Mouse (Mus musculus) forebrain, embryonic 14.5 days (tissue): ENCODE data around the gene Glyatl3. TPM values are rescaled to one million over a fixed set of nuclear protein-coding genes. Genes with fewer than 3 reads are reported as not detected.

Source experiments
- ATAC-seq: fragments of 200-750 bp; cut with Nextera tagmentation; 2 replicates; pipeline ENCODE4 v1.8.0; 2017; ENCODE audit warnings: mild to moderate bottlenecking, moderate library complexity
- DNase-seq: peaks from one replicate; pipeline ENCODE4 v3.0.0-alpha.2; 2015; ENCODE audit warnings: low spot score
- H3K27ac ChIP-seq: fragments of 300-500 bp; sonication (generic); 2 replicates; pipeline ENCODE4 v1.5.1; 2014; ENCODE audit warnings: low read depth, mild to moderate bottlenecking, control low read depth, low read length, moderate library complexity
- H3K27me3 ChIP-seq: fragments of 300-500 bp; sonication (generic); replicated peaks from 2 replicates; pipeline ENCODE4 v1.6.1; 2014; ENCODE audit warnings: low read length, control low read depth, mixed read lengths; ENCODE audit not compliant: control insufficient read depth, insufficient read depth
- H3K36me3 ChIP-seq: fragments of 300-500 bp; sonication (generic); 2 replicates; pipeline ENCODE4 v1.6.1; 2014; ENCODE audit warnings: low read length, control low read depth; ENCODE audit not compliant: control insufficient read depth, insufficient read depth
- H3K4me1 ChIP-seq: fragments of 300-500 bp; sonication (generic); 2 replicates; pipeline ENCODE4 v1.6.1; 2014; ENCODE audit warnings: antibody characterized with exemption, low read length, control low read depth; ENCODE audit not compliant: control insufficient read depth, insufficient read depth
- H3K4me2 ChIP-seq: fragments of 300-500 bp; sonication (generic); 2 replicates; pipeline ENCODE4 v1.6.1; 2014; ENCODE audit warnings: mild to moderate bottlenecking, control low read depth, low read length
- H3K4me3 ChIP-seq: fragments of 300-500 bp; sonication (generic); 2 replicates; pipeline ENCODE4 v1.5.1; 2014; ENCODE audit warnings: low read depth, low read length, control low read depth
- H3K9ac ChIP-seq: fragments of 300-500 bp; sonication (generic); 2 replicates; pipeline ENCODE4 v1.6.1; 2014; ENCODE audit warnings: mild to moderate bottlenecking, low read length, control low read depth, moderate library complexity
- H3K9me3 ChIP-seq: fragments of 300-500 bp; sonication (generic); replicated peaks from 2 replicates; pipeline ENCODE4 v1.6.1; 2016; ENCODE audit warnings: low read length, control low read depth, mixed read lengths; ENCODE audit not compliant: control insufficient read depth
- WGBS: fragments of 180-500 bp; shearing (Covaris S2); extraction: QIAGEN DNeasy Blood & Tissue Kit; methylation state at CpG from one replicate; pipeline ENCODE4 v1.1.7; 2014; 5-methylcytosine and 5-hydroxymethylcytosine counted together
- polyA plus RNA-seq: library from polyadenylated mRNA; unstranded; fragments of >200 nt; fragmentation: Nextera tagmentation; extraction: Ambion mirVana; gene quantifications from 2 replicates; pipeline ENCODE4 v1.2.1, GENCODE M21; 2014

Gene Glyatl3
- polyA plus RNA-seq, 1 experiment from 2014 or later, result not detected

GRCm38 (mm10) chr17:40875568-40875967 lies 38.6 kb downstream of the Glyatl3 start:
- Histone ChIP-seq H3K36me3 (no peaks in the 10 kb centered on the region), H3K9me3 (no peaks in the 10 kb centered on the region), H3K4me2 (no peak overlapping the region), H3K27me3 (no peaks in the 10 kb centered on the region), H3K4me1 (0 out of 2 replicates have a peak, but pooled peaks cover 3% of the 10 kb centered on the region), H3K4me3 (no peak overlapping the region), H3K9ac (no peak overlapping the region), H3K27ac (no peak overlapping the region)
- DNase-seq (no peak), ATAC-seq (no peak)
- WGBS, result 100% methylated on average over 1 of the region's 1 CpGs

GRCm38 (mm10) chr17:40874701-40875100 lies 39.4 kb downstream of the Glyatl3 start:
- no peaks in the 10 kb centered on the region for H3K36me3 ChIP-seq
- no peak for DNase-seq
- 0 out of 2 replicates have a peak, but pooled peaks cover 1% of the 10 kb centered on the region for H3K4me1 ChIP-seq
- no peak overlapping the region for H3K4me3 ChIP-seq
- no peak overlapping the region for H3K4me2 ChIP-seq
- 81% methylated on average over 3 of the region's 3 CpGs for WGBS
- no peak for ATAC-seq
- H3K27ac ChIP-seq, result no peak overlapping the region
- no peaks in the 10 kb centered on the region for H3K27me3 ChIP-seq
- no peak overlapping the region for H3K9ac ChIP-seq
- no peaks in the 10 kb centered on the region for H3K9me3 ChIP-seq

GRCm38 (mm10) chr17:40873582-40874011 lies 40.6 kb downstream of the Glyatl3 start:
- H3K27ac ChIP-seq, result no peak overlapping the region
- ATAC-seq (no peak), DNase-seq (no peak)
- 86% methylated on average over 2 of the region's 2 CpGs for WGBS
- no peaks in the 10 kb centered on the region for H3K9me3 ChIP-seq
- H3K4me3 ChIP-seq, result no peak overlapping the region
- no peak overlapping the region for H3K9ac ChIP-seq
- no peak overlapping the region for H3K4me2 ChIP-seq
- no peaks in the 10 kb centered on the region for H3K36me3 ChIP-seq
- no peaks in the 10 kb centered on the region for H3K27me3 ChIP-seq
- H3K4me1 ChIP-seq, result no peaks in the 10 kb centered on the region

GRCm38 (mm10) chr17:40872626-40873025 lies 41.5 kb downstream of the Glyatl3 start:
- no peak for ATAC-seq
- WGBS, result 91% methylated on average over 6 of the region's 6 CpGs

GRCm38 (mm10) chr17:40868952-40869747 lies 45.0 kb downstream of the Glyatl3 start:
- H3K4me3 ChIP-seq, result no peak overlapping the region
- H3K27me3 ChIP-seq, result no peaks in the 10 kb centered on the region
- no peak overlapping the region for H3K4me2 ChIP-seq
- no peak overlapping the region for H3K9ac ChIP-seq
- no peak for DNase-seq
- no peak overlapping the region for H3K27ac ChIP-seq
- H3K36me3 ChIP-seq, result no peaks in the 10 kb centered on the region
- ATAC-seq, result no peak
- 85% methylated on average over 10 of the region's 10 CpGs for WGBS
- no peaks in the 10 kb centered on the region for H3K9me3 ChIP-seq
- H3K4me1 ChIP-seq, result no peaks in the 10 kb centered on the region

More at GRCm38 (mm10) chr17:40872626-40873025, 41.5 kb downstream of the Glyatl3 start:
- Histone ChIP-seq H3K4me3 (no peak overlapping the region), H3K36me3 (no peaks in the 10 kb centered on the region), H3K9me3 (no peaks in the 10 kb centered on the region), H3K4me2 (no peak overlapping the region), H3K27ac (no peak overlapping the region), H3K9ac (no peak overlapping the region), H3K27me3 (no peaks in the 10 kb centered on the region), H3K4me1 (no peaks in the 10 kb centered on the region)
- no peak for DNase-seq

- Histone ChIP-seq H3K27ac (no peak overlapping the region), H3K27me3 (no peaks in the 10 kb centered on the region), H3K4me3 (no peak overlapping the region), H3K9me3 (no peaks in the 10 kb centered on the region), H3K36me3 (no peaks in the 10 kb centered on the region), H3K9ac (no peak overlapping the region), H3K4me1 (no peaks in the 10 kb centered on the region), H3K4me2 (no peak overlapping the region)
- DNase-seq (no peak), ATAC-seq (no peak)
Measured at GRCm38 (mm10) chr17:40855065-40855464, 59.1 kb downstream of the Glyatl3 start.

Other genes starting within 250 kb of the Glyatl3 start
- not detected in 2 replicates for gene Esp1, start 187.2 kb downstream of the Glyatl3 start, polyA plus RNA-seq
- not detected in 2 replicates for gene Crisp2, start 107.3 kb downstream of the Glyatl3 start, polyA plus RNA-seq
- gene Rhag, start 103.2 kb downstream of the Glyatl3 start, polyA plus RNA-seq, result not detected in 2 replicates
- gene 9130008F23Rik, start 33.8 kb downstream of the Glyatl3 start, polyA plus RNA-seq, result 0.46 and 0.75 TPM in 2 replicates
- 22.4 and 24.6 TPM in 2 replicates for gene Mut, start 20.3 kb upstream of the Glyatl3 start, polyA plus RNA-seq
- 21.4 and 23.2 TPM in 2 replicates for gene Cenpq, start 20.7 kb upstream of the Glyatl3 start, polyA plus RNA-seq